Mouse (Mus musculus) layer of hippocampus, postnatal 14 days (tissue): ENCODE data around the gene Eef1e1. TPM values are rescaled to one million over a fixed set of nuclear protein-coding genes. Genes with fewer than 3 reads are reported as not detected.
"Not testable (repeated sequence)": the region's sequence is repeated elsewhere in the genome, so short reads cannot be mapped to it uniquely, and the experiment has no call there.

ENCODE experiments used
- DNase-seq, 2 experiments: peaks; one replicate each; pipeline ENCODE4 v3.0.0; 2021 to 2022; ENCODE audit warnings: low spot score in 2 of 2, mixed read lengths in 1 of 2
- total RNA-seq, 2 experiments: library from RNA; stranded (reverse); gene quantifications; 2 replicates each; pipeline ENCODE4 v1.2.3; 2021

The Eef1e1 gene
- total RNA-seq, 2 experiments from 2014 or later: 31.5 to 32.0 TPM

GRCm38 (mm10) chr13:38625492-38626228, 33.2 kb downstream of the Eef1e1 start:
- DNase-seq: peak in 1 of 2 experiments; percentile 17

- DNase-seq: no peak
These were observed 34.5 kb downstream of the Eef1e1 start for GRCm38 (mm10) chr13:38624292-38624902.

GRCm38 (mm10) chr13:38623296-38623695, 35.6 kb downstream of the Eef1e1 start:
- DNase-seq: no peak

GRCm38 (mm10) chr13:38618001-38618630, 40.7 kb downstream of the Eef1e1 start:
- not testable (repeated sequence) for DNase-seq

GRCm38 (mm10) chr13:38616887-38617286, 42.0 kb downstream of the Eef1e1 start:
- DNase-seq: no peak

GRCm38 (mm10) chr13:38615656-38616055, 43.2 kb downstream of the Eef1e1 start:
- no peak for DNase-seq

GRCm38 (mm10) chr13:38614298-38614697, 44.6 kb downstream of the Eef1e1 start:
- no peak for DNase-seq

- DNase-seq: no peak
These were observed 45.3 kb downstream of the Eef1e1 start for GRCm38 (mm10) chr13:38613583-38613982.

GRCm38 (mm10) chr13:38612608-38613007, 46.2 kb downstream of the Eef1e1 start:
- DNase-seq: no peak

GRCm38 (mm10) chr13:38612179-38612578, 46.7 kb downstream of the Eef1e1 start:
- no peak for DNase-seq

GRCm38 (mm10) chr13:38610336-38610735, 48.5 kb downstream of the Eef1e1 start:
- no peak for DNase-seq

- DNase-seq: no peak
These were observed 51.7 kb downstream of the Eef1e1 start for GRCm38 (mm10) chr13:38607130-38607529.

- DNase-seq: no peak
These were observed 53.5 kb downstream of the Eef1e1 start for GRCm38 (mm10) chr13:38605353-38605752.

- no peak for DNase-seq
These were observed 55.9 kb downstream of the Eef1e1 start for GRCm38 (mm10) chr13:38602966-38603365.

GRCm38 (mm10) chr13:38602243-38602832, 56.5 kb downstream of the Eef1e1 start:
- no peak for DNase-seq

- DNase-seq: no peak
These were observed 58.0 kb downstream of the Eef1e1 start for GRCm38 (mm10) chr13:38600811-38601210.

GRCm38 (mm10) chr13:38597076-38597475, 61.8 kb downstream of the Eef1e1 start:
- peak in 1 of 2 experiments; percentile 21 for DNase-seq

- no peak for DNase-seq
These were observed 62.4 kb downstream of the Eef1e1 start for GRCm38 (mm10) chr13:38596461-38596860.
